Mouse (Mus musculus) cerebellum, adult 11 months (tissue): ENCODE measurements around the gene Ttc28.

Source experiments
- DNase-seq: peaks from one replicate; pipeline ENCODE4 v3.0.0; 2022

The Ttc28 gene

DNA sequence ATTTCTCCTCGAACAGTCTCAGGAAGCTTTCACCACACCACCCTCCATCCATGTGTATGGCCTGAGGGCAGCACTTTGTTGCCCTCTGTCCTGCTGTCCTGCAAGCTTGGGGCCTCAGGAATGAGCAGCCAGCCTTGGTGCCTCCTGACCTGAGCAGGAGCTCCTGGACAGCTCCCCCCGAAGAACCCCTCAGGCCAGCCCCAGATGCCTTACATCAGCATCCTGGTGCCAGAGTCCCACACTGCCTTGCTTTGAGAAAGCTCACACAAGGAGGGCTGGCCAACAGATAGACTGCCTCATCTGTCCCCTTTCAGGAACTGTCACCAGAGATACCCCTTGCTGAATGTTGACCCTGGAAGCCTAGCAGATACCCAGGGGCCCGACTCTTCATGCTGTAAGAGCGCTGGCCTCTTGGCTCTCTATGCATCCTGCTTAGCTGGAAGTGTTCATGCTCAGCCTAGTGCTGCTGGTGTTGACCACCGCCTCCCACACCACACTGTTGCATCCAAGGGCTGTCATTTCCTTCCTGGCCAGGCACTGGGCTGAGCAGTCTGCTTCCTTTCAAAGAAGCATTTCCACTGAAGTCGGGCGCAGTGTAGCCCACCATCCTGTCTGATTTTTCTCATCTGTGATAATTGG, 259.4 kb downstream of the Ttc28 start:
- no peak for DNase-seq

DNA sequence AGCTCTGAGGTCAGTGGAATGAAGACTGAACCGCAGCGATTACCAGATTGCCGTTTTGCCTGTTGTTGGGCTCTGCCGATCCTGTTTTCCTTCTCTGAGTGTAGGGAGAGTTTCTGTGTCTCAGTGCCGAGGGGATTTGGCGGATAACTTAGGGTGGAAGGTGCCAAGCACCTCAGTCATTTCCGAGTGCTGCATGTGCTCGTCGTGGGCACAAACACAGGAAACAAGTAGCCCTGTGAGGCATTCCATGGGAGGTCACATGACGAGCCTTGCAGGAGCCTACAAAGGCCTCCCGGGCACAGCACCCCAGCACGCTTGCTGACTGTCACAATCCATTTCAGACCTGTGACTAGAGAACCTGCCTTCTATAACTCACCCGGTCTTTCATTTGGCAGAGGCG, 260.0 kb downstream of the Ttc28 start:
- no peak for DNase-seq

DNA sequence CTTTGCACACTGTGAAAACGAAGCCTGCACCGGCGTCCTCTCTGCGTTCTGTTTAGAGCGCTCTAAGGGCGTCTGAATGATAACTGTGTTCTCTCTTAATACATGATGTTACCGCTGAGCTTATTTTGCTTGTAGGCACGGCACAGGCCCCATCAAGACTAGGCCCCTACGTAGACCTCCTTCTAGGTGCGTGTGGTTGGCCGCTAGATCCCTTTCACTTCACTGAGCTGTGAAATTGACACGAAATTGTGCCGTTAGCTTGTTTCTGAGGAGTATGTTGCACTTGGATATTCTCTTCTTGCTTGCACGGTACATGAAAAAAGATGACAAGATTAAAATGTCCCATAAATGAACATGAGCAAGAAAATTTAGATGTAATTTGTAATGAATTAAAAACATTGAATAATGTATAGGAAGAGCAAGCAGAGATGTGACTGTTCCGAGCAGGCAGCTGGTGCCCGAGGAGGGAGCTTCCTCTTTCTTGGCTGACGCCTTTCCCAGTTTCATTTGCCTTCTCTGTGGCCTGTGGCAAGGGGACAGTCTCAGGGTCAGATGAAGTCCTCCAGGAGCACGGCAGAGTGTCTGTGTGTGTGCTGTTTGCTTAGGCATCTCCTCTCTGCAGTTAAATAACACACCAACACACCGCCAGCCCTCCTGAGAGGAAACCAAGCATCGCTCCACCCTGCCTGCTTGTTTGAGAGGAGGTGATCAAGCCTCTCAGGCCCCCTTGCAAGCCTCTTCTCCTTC, 261.7 kb downstream of the Ttc28 start:
- DNase-seq, result no peak

DNA sequence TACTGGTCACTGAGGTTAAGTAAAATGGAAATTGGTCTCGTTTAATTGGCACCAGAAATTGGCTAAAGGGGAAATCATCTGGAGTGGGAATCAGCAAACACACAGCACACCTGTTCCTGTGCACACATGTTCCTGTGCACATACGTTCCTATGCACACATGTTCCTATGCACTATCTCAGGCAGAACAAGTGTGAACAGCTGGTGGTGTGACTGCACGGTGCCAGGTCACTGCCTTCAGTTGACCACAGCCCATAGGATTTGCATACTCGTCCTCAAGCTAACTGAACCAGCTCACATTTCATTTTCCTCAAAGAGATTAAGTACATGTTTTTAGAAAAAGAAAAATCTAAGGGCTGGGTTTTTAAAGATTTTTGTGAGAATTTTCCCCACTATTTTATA, 263.2 kb downstream of the Ttc28 start:
- DNase-seq, result no peak

DNA sequence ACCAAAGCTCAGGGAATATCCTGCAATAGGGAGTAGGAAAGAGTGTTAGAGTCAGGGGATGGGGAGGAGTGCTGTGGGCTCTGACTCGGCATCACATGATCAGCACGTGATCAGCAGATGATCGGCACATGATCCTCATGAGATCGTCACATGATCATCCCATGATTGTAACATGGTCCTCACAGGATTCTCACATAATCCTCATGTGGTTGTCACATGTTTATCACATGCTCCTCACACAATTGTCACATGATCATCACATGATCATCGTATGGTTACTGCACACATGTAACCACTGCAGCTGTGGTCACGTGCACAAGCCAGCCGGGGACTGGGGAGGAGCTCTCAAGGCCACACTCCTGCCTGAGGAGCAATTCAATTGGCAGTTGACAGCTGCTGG, 264.8 kb downstream of the Ttc28 start:
- no peak for DNase-seq

DNA sequence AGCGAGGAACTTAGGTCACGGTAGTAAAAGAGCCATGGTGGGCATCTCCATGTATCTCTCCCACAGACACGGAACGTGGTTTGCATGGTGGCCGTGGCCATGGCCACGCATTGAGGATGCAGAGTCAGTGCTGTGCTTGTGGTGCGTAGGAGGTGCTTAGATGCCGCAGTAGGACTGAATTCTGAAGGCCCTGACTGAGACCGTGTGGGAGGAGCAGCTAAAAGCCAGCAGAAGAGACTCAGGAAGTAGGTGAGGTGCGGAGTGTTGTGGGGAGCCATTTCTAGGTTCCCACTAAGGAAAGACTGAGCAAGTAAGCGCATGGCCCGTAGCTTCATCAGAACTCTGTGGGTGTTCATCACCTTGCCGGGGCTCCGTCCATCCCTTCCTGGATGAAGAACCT, 271.0 kb downstream of the Ttc28 start:
- no peak for DNase-seq

DNA sequence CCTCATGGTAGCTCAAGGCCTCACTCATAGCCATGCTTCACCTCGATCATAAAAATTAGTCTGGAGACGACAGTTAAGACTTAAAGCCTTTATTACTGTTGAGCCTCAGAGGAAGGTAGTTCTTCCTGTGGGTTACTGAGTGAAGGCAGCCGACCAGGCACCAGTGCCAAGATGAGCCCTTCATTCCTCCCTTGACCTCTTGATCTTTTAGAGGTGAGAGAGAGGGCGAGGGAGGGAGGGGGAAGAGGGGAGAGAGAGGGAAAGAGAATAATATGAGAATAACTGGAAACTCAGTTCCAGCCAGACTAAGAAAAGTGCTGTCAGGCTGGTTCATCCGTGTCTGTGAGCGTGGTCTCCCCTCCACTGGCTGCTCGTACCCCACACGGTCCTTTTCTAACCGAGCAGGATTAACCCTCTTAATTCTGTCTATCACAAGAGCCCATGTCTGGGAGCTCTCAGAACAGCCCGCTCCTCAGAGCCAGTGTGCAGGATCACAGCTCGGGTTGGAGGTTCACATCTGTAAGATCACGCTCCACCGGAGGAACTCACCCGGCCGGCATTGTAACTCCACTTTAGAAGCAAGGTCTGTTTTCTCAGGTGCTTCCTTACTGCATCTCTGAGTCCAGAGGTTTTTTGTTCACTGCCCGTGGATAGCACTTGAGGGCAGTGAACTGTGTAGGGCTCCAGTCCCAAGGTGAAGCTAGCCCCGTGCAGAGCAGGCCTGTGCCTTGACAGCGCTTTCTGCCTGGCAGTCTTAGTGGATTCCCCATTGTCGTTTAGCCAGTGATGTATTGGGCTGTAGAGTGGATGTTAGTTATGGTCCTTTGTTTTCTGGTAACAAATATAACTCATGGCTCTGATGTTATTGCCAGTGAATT, 272.5 kb downstream of the Ttc28 start:
- DNase-seq, result no peak

DNA sequence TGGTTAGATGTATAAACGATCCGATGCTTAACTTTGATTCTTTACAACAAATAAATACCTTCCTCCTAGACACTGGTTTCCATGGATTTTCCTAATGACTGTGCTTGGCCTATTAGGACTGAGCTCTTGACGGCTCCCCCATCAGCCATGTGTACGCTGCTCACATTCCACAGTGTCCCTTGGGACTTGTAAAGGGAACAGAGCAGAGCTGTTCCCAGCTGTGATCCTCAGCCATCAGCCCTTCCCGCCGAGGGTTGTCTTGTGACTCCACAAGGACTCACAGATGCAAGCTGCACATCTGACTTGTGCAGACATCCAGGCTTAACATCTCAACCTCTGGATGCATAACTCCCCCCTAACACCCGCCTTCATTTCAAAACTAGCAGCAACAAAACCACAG, 275.0 kb downstream of the Ttc28 start:
- no peak for DNase-seq

DNA sequence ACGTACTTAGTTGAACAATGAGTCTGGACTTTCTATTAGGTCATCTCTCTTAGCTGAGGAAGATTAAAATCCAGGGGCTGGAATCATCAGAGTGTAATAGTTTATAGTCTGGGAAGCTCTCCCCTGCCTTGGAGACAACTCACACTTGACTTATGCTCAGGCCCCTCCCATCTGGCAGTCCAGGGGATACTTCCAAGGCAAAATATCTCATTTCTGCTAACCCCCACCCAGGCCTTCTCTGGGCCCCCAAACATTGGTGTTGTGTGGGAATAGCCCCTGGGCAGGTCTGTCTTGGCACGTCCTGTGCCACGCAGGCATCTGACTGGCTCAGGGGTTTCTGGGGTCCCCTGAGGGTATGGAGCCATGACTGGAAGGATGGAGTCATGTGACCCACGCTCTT, 275.7 kb downstream of the Ttc28 start:
- DNase-seq, result no peak

DNA sequence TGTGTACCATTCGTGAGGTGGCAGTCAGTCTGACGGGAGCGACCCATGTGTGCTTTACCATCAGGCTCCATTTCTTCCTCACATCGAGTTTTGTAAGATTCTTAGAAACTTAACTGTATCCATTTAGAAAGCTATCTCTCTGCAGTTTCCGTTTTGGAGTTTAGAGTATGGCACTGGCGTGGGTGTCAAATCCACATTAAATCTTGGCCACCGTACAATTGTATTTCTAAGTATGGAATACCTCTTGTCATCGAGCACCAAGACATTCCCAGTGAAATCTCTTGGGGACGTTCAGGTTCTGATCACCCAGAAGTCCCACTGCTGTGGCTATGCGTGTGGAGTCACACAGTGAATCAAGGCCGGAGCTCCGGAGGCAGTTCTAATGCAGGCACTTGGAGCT, 276.3 kb downstream of the Ttc28 start:
- DNase-seq, result no peak

DNA sequence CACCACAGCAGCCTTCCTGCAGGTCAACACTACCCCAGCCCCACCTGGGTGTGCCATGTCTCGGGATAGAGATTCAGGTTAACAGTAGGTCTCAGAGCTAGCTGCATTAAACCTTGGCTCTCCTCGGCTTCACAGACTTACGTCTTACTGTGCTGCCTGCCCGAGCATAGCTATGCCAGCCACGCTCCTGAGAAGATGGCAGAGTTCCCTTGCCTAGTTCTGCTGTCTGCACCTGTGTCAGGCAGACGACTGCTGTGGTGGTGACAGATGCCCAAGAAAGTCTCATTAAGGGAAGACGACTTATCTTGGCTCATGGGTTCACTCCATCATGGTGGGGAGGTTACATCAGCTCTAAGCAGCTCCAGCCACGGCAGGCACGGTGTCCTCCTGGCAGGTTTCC, 278.7 kb downstream of the Ttc28 start:
- no peak for DNase-seq

DNA sequence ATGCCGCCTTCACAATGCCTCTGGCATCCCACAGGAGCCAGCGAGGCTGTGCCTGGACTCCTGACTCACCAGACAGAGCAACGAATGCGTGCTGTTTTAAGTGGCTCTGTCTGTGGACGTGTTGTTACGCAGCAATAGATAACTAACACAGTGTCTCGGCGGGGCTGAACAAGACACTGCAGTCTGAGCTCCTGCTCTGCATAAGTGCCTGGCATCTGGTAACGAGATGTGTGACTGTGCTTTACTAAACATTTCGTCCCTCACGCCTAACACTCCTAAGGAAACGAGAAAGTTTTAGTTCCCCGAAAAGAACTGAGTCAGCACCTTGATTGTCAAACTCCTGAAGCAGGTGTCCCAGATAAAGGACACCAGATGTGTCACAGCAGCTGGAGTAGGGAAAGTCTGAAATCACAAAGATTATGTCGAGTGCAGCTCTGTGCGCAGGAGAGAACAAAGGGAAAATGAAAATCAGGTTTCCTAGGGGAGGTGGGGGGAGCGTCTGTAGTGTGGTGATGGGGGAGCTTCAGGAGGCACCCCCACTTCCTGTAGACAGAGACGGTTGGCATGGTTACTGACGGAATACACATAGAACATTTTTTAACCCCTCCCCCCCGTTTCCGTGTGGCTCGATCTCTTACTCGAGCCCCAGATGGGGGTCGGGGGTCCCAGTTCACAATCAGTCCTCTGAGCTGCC, 280.2 kb downstream of the Ttc28 start:
- no peak for DNase-seq

DNA sequence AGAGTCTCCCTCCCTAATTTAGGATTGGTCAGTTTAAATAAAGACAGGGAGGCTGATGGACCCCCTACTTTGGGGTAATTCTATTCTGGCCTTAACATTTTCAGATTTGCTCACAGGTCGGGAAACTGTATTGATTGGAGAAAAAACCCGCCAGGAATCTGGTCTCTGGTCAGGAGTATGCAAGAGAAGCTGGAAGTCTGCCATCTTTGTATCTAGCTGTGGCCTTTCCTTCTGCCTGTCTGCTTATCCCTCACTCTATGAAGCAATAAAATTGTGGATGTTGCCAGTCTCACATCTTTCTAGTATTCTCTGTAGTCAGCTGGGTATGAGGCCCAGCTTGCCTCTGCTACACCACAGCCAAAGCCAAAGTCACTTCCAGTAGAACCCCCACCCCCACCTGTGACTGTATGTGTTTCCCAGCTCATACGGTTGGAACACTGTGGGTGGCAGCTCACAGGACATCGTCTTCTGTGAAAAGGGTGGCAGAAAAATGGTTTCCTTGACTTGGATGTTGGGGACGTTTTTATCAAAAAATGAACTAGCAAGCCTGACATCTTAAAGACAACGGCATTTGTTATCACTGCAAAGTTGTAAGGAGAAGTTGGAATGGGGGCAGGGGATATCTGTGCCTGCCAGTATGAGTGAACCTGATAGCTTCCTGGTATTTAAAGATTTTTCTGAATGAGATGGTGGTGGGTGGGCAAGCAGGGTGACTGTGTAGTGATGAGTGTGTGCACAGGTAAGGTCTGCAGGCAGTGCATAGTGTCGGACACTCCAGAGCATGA, 281.7 kb downstream of the Ttc28 start:
- no peak for DNase-seq

DNA sequence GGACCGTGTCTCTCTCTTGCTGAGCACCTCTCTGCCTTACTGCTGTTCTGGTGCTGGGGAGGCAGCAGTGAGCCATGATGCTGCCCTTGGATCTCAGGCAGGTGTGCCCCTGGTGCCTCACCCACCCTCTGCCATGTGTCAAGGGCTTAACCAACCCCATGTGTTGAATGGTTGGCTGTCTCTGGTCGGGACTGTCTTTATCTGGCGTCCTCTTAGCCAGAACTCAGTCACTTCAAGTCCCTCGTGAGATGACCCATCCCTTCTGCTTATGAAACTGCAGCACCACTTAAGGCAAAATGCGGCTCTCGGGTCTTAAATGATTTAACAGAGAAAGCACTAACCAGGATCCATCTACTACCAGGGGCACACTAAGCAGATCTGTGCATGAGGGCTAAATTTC, 283.3 kb downstream of the Ttc28 start:
- no peak for DNase-seq

DNA sequence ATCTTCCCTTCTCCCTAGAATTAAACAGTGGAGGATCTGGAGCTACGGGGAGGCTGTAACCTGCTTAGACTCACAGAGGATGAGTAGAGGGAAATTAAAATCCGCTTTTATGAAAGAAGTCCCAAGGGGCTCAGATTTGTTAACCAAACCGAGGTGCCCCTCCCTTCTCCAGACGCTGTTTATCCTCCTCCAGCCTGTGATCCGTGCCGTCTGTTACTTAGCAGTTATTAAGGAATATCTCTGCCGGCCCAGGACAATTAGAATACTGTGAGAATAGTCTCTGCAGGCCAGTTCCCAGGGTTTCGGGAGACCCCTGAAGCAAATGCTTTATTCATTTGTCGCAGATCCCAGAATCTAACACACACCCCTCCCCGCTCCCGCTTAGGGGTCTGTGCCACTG, 283.8 kb downstream of the Ttc28 start:
- no peak for DNase-seq

DNA sequence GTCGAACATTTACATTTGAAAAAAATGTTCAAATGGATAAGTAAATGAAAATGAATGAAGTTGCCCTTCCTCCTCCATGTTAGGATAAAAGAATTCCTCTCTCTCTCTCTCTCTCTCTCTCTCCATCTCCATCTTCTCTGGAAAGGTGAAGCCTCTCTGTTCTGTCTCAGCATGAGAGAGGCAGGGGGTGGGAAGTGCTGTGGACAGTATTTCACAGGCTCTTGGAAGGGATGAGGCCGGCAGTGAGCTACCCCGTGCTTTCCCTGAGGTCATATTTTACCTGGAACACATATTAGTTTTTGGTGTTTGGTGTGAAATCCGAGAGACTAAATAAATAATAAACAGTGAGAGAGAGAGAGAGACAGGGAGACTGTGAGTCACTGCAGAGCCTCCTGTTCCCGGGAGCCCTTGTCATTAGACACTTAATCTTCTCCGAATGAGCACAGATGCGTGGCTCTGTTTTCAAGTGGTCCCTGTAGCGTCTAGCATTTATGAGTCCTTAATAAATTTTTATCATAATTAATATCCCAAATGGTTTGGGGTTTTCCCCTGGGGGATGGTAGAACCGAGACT, 284.8 kb downstream of the Ttc28 start:
- DNase-seq, result no peak

DNA sequence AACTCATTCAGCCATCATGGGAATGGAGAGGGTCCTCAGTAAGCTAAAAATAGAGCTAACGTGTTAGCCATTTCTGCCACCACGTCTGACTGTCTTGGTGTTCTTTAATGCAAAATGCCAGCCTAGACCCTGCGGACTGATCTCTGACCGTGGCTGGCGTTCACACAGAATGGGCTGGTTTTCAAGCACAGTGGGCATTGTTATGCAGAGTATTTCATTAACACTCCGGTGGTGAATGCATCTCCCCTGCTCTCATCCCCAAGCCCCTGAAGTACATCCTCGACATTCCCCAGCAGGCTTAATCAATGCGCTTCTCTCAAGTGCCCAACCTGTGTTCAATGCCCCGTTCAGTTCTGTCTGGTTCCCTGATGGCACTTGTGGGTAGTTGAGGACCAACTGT, 290.8 kb downstream of the Ttc28 start:
- no peak for DNase-seq

DNA sequence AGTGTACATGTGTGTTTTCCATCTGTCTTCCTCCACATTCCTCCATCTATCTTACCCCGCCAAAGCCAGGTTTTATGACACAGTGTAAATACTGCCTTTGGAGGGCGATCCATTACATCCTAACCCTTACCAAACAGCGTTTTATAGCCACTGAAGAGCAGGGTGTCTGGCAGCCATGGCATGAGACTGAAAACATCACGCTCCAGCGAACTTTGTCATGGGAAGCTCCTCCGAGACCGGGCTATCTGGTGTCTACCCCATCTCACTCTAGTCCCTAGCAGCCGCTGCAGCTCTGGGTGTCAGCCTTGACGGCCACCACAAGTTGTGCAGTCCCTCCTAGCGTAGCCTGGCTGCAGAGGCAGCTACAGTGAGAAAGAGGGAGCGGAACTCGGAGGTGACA, 295.8 kb downstream of the Ttc28 start:
- no peak for DNase-seq

DNA sequence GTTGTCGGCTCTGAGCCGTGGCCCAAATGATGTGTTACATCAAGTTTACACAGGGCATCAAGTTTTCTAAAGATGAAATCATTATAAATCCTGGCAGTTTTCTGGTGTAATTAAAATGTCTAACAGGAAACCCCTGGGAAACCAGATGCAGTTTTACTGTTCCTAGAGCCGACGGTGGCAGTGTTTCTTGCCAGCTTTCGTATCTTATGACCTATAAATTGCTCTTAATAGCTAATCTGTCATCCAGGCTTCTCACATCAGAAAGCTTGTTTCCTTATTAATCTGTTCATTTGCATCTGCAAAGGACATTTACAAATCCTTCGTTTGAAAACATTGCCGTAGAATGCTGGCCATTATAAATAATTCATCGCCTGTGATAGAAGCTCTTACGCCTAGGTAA, 296.2 kb downstream of the Ttc28 start:
- no peak for DNase-seq

DNA sequence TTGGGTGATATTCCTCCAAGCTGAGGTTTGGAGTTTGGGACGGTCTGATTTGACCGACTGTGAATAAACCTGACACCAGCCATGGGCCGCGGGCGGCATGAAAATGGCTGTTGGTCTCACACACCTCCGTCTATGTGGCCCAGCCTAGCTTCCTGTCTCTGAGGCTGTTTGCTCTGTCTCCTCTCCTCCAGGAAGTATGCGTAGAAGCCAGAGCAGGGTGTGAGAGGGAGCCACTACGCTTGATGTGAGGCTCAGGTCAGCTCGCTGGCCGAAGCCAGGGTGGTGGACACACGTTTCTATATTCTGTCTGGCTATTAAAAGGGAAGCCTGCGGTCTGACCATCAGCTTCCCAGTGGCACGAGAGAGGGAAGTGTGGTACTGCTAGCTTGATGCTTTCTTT, 296.8 kb downstream of the Ttc28 start:
- DNase-seq, result no peak

DNA sequence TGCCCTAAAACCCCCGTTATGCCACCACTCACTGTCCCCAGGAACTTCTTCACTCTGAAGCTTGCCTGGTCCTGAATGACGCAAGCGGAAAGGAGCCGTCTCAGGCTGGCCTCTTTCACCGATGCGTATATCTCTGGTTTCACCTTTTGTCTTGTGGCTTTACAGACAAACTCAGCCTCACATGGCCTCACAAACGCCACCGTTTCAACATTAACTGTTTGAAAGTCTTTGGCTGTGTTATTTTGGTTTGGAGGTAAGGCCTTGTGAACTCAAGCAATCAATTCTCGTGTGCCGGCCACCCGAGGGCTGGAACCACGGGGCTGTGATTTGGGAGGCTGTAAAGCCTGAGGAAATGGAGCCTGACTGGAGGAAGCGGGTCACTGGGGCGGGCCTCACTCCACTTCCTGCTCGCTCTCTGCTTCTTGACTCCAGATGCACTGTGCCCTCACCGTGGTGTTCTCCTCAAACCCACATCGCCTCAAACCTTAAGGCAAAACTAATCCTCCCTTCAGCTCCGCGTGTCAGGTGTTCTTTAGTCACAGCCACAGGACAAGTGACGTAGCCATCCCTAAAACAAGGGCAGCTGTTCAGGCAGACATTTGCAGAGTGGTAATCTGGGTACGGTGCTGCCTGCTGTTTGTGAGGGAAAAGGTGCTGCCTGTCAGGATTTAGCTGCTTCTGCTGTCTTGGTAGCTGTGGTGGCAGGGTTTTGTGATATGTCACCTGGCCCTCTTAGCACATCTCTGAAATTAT, 298.9 kb downstream of the Ttc28 start:
- DNase-seq, result no peak
